Mouse (Mus musculus): ENCODE data around the gene Dhx30. TPM values are rescaled to one million over a fixed set of nuclear protein-coding genes. Genes with fewer than 3 reads are reported as not detected.
"Not testable (repeated sequence)": the region's sequence is repeated elsewhere in the genome, so short reads cannot be mapped to it uniquely, and the experiment has no call there.

Dhx30 gene
- polyA plus RNA-seq (2016; fragmentation: Nextera tagmentation; extraction: Ambion mirVana), result 224 and 228 TPM in 2 replicates

DNA sequence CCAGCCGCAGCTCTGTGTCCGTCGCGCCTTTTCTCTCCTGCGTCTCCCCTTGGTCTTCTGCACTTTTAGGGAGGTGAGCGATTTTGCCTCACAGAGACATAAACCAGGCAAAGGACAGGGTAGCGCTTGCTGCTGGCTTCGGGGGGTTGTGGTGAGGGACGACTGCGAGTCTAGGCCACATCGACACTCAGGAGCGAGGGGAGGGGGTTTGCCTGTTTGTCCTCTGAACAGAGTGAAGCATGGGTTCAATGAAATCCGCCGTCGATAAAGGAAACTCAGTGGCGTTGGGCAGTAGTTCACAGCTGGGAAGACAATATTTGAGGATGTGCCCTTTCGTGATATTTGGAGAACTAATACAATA, at the start of gene Dhx30:
Gene Dhx30, minus strand, starts transcription at position 52 of the 361 bp plus-strand sequence.
- no peaks in the 10 kb centered on the region for H3K27me3 ChIP-seq
- peaks cover 15% of the 10 kb centered on the region for H3K36me3 ChIP-seq
- peak within 1 kb of the TSS; percentile 85 for H3K4me3 ChIP-seq
- no peaks in the 10 kb centered on the region for H3K9me3 ChIP-seq
- peaks cover 19% of the 10 kb centered on the region for H3K4me1 ChIP-seq
- peak within 1 kb of the TSS; percentile 93 for H3K9ac ChIP-seq (replicated peaks)
- ATAC-seq (ENCODE audit: low FRiP score, low read depth), result peak; percentile 11; the same call in 1 of the 2 replicates
- peak within 1 kb of the TSS; percentile 77 for H3K4me2 ChIP-seq (replicated peaks)
- WGBS, result under 1% methylated on average over 17 of the region's 17 CpGs
- H3K27ac ChIP-seq (replicated peaks), result peak within 1 kb of the TSS; percentile 97

DNA sequence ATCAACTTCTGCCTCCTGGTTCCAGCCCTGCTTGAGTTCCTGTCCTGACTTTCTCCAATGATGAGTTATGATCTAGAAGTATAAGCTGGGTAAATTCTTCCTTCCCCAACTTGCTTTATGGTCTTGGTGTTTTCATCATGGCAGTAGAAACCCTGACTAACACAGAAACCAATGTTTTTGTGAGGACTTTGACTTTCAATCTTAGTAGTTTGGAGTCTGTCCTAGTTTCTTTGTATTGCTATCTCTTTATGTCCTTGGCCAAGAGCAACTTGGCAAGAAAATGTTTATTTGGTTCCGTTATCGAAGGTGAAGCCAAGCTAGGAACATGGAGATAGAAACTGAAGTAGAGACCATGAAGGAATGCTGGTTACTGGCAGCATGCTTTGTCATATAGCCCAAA, 45.4 kb upstream of the Dhx30 start:
- Histone ChIP-seq H3K4me1 (no peaks in the 10 kb centered on the region), H3K9ac (replicated peaks) (no peak overlapping the region), H3K4me3 (no peak overlapping the region), H3K27me3 (no peaks in the 10 kb centered on the region), H3K9me3 (no peaks in the 10 kb centered on the region), H3K27ac (replicated peaks) (no peak overlapping the region), H3K4me2 (replicated peaks) (no peak overlapping the region), H3K36me3 (peaks cover 74% of the 10 kb centered on the region)
- 96% methylated on average over 2 of the region's 2 CpGs for WGBS
- no peak for ATAC-seq (ENCODE audit: low FRiP score, low read depth)

- no peak overlapping the region for H3K4me3 ChIP-seq
- H3K9me3 ChIP-seq, result no peaks in the 10 kb centered on the region
- H3K27ac ChIP-seq (replicated peaks), result no peak overlapping the region
- H3K9ac ChIP-seq (replicated peaks), result no peak overlapping the region
- no peaks in the 10 kb centered on the region for H3K4me1 ChIP-seq
- H3K27me3 ChIP-seq, result no peaks in the 10 kb centered on the region
- ATAC-seq (ENCODE audit: low FRiP score, low read depth), result no peak
- no peak overlapping the region for H3K4me2 ChIP-seq (replicated peaks)
- H3K36me3 ChIP-seq, result peaks cover 74% of the 10 kb centered on the region
- 88% methylated on average over 5 of the region's 5 CpGs for WGBS
Measured at GRCm38 (mm10) chr9:110162441-110162840, 44.8 kb upstream of the Dhx30 start.

GRCm38 (mm10) chr9:110160486-110160885, 42.9 kb upstream of the Dhx30 start:
- not testable (repeated sequence) for H3K9me3 ChIP-seq; H3K4me3 ChIP-seq; H3K27me3 ChIP-seq; H3K4me1 ChIP-seq; ATAC-seq (ENCODE audit: low FRiP score, low read depth); H3K4me2 ChIP-seq (replicated peaks); H3K27ac ChIP-seq (replicated peaks); H3K9ac ChIP-seq (replicated peaks)
- peaks cover 73% of the 10 kb centered on the region for H3K36me3 ChIP-seq
- 93% methylated on average over 2 of the region's 2 CpGs for WGBS

- H3K4me3 ChIP-seq, result no peak overlapping the region
- no peak overlapping the region for H3K4me2 ChIP-seq (replicated peaks)
- no peaks in the 10 kb centered on the region for H3K4me1 ChIP-seq
- WGBS, result 100% methylated on average over 1 of the region's 1 CpGs
- H3K27ac ChIP-seq (replicated peaks), result no peak overlapping the region
- H3K36me3 ChIP-seq, result peaks cover 72% of the 10 kb centered on the region
- H3K9me3 ChIP-seq, result no peaks in the 10 kb centered on the region
- no peak for ATAC-seq (ENCODE audit: low FRiP score, low read depth)
- H3K9ac ChIP-seq (replicated peaks), result no peak overlapping the region
- H3K27me3 ChIP-seq, result no peaks in the 10 kb centered on the region
Measured at GRCm38 (mm10) chr9:110159036-110159435, 41.4 kb upstream of the Dhx30 start.

DNA sequence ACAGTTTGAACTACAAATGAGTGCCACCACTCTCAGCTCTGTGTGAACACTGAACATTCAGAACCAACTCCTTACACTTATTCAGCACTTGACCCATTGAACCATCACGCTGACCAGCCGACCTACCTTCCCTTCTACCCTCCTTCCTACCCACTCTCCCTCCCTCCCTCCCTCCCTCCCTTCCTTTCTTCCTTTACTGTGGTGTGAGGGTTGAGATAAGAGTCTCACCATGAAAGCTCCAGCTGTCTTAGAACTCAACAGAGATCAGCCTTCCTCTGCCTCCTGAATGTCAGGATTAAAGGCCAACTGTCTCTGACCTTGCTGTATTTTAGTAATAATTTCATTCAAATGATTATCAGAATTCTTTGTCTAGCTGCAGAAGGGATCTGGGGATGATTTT, 31.0 kb upstream of the Dhx30 start:
- H3K27me3 ChIP-seq, result no peaks in the 10 kb centered on the region
- H3K4me3 ChIP-seq, result no peak overlapping the region
- no peaks in the 10 kb centered on the region for H3K4me1 ChIP-seq
- H3K9me3 ChIP-seq, result no peaks in the 10 kb centered on the region
- no peak overlapping the region for H3K4me2 ChIP-seq (replicated peaks)
- H3K36me3 ChIP-seq, result peaks cover 85% of the 10 kb centered on the region
- H3K9ac ChIP-seq (replicated peaks), result no peak overlapping the region
- H3K27ac ChIP-seq (replicated peaks), result no peak overlapping the region
- no peak for ATAC-seq (ENCODE audit: low FRiP score, low read depth)
- WGBS, result 90% methylated on average over 2 of the region's 2 CpGs

DNA sequence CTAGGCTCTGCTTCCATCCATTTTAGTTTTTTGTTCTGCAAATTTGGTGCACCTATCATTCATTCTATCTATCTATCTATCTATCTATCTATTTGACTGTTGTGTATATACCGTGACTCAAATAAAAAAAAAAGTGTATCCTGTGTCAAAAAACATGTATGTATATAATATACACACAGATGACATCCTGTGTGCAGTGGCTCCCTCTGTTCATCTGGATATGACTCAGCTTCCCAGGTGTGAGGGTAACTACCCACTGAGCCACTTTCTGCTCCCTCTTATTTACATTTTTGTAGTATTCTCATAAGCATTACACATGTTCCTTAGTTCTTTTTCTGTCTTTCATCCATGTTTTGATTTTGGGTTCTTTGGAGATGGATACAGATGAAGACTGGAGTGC, 24.5 kb upstream of the Dhx30 start:
- Histone ChIP-seq H3K27ac (replicated peaks) (no peak overlapping the region), H3K4me2 (replicated peaks) (no peak overlapping the region), H3K4me1 (no peaks in the 10 kb centered on the region), H3K9ac (replicated peaks) (no peak overlapping the region), H3K36me3 (peaks cover 72% of the 10 kb centered on the region), H3K27me3 (no peaks in the 10 kb centered on the region), H3K4me3 (no peak overlapping the region), H3K9me3 (no peaks in the 10 kb centered on the region)
- 95% methylated on average over 1 of the region's 1 CpGs for WGBS
- no peak for ATAC-seq (ENCODE audit: low FRiP score, low read depth)

- Histone ChIP-seq H3K9me3 (no peaks in the 10 kb centered on the region), H3K27me3 (no peaks in the 10 kb centered on the region), H3K4me1 (peaks cover 6% of the 10 kb centered on the region), H3K4me3 (no peak overlapping the region), H3K4me2 (replicated peaks) (no peak overlapping the region), H3K27ac (replicated peaks) (no peak overlapping the region), H3K36me3 (peaks cover 73% of the 10 kb centered on the region), H3K9ac (replicated peaks) (no peak overlapping the region)
- no peak for ATAC-seq (ENCODE audit: low FRiP score, low read depth)
- WGBS, result 88% methylated on average over 4 of the region's 4 CpGs
Measured at GRCm38 (mm10) chr9:110139119-110139518, 21.5 kb upstream of the Dhx30 start.

GRCm38 (mm10) chr9:110134176-110134575, 16.5 kb upstream of the Dhx30 start:
- Histone ChIP-seq H3K9ac (replicated peaks) (no peak overlapping the region), H3K9me3 (no peaks in the 10 kb centered on the region), H3K27me3 (no peaks in the 10 kb centered on the region), H3K4me1 (peaks cover 23% of the 10 kb centered on the region), H3K4me2 (replicated peaks) (peak overlapping the region; percentile 64), H3K27ac (replicated peaks) (no peak overlapping the region), H3K4me3 (peak overlapping the region; percentile 87; the same call in 1 of the 2 replicates), H3K36me3 (peaks cover 34% of the 10 kb centered on the region)
- WGBS, result 83% methylated on average over 5 of the region's 5 CpGs
- ATAC-seq (ENCODE audit: low FRiP score, low read depth), result no peak

- Histone ChIP-seq H3K27ac (replicated peaks) (no peak overlapping the region), H3K9me3 (no peaks in the 10 kb centered on the region), H3K4me2 (replicated peaks) (peak overlapping the region; percentile 64), H3K4me1 (peaks cover 23% of the 10 kb centered on the region), H3K4me3 (peak overlapping the region; percentile 87), H3K36me3 (peaks cover 30% of the 10 kb centered on the region), H3K9ac (replicated peaks) (peak overlapping the region; percentile 94; the same call in 1 of the 2 replicates), H3K27me3 (no peaks in the 10 kb centered on the region)
- ATAC-seq (ENCODE audit: low FRiP score, low read depth), result no peak
- 62% methylated on average over 6 of the region's 6 CpGs for WGBS
Measured at GRCm38 (mm10) chr9:110132921-110133320, 15.3 kb upstream of the Dhx30 start.

DNA sequence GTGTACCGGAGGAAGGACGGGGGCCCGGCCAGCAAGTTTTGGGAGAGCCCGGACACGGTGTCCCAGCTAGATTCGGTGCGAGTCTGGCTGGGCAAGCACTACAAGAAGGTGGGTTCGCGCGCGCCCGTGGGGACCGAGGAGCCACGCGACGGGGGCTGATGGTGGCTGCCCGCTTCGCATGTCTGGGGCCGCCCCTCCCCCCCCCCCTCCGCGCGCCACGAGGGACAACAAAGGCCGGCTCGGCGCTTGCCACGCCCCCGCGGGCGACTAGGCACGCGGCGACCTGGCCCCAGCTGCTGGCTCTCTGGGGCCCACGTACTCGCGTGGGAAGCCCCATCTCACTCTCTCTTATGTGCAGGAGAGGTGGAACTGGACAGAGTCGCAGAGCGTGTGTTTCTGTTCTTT, 14.6 kb upstream of the Dhx30 start:
- H3K27ac ChIP-seq (replicated peaks), result peak overlapping the region; percentile 96
- peaks cover 23% of the 10 kb centered on the region for H3K4me1 ChIP-seq
- no peaks in the 10 kb centered on the region for H3K27me3 ChIP-seq
- H3K9me3 ChIP-seq, result no peaks in the 10 kb centered on the region
- peak overlapping the region; percentile 87 for H3K4me3 ChIP-seq
- ATAC-seq (ENCODE audit: low FRiP score, low read depth), result peak; percentile 53; the same call in 1 of the 2 replicates
- H3K36me3 ChIP-seq, result peaks cover 29% of the 10 kb centered on the region
- WGBS, result under 1% methylated on average over 31 of the region's 38 CpGs
- H3K9ac ChIP-seq (replicated peaks), result peak overlapping the region; percentile 94
- H3K4me2 ChIP-seq (replicated peaks), result peak overlapping the region; percentile 64

DNA sequence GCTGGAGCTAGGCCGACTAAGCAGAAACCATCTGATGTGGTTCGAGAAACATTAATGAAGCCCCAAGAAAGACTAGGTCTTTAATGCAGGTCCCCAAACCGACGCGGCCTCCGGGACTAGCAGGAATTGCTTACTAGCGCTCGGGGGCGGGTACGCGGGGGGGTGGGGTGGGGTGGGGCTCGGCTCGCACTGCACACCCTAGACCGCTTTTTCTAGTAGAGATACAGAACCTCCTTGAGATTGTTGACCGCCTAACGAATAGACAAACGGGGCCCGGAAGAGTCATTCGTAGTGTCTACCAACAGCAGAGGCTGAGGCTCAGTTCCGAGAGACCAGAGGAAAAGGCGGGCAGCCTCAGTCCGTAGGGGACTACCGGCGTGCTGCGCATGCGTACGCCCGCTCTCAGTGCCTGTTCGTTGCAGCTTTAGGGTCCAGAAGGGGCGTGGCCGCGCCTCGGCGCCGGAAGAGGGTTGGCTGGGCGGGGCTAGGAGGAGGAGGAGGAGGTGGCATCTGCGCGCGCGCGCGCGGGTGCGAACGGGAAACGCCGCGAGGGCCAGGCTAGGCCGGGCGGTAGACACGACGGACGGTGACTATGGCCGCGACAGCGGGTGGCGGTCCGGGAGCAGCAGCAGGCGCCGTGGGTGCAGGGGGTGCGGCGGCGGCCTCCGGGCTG, 14.0 kb upstream of the Dhx30 start:
- Histone ChIP-seq H3K4me1 (peaks cover 23% of the 10 kb centered on the region), H3K9ac (replicated peaks) (peak overlapping the region; percentile 94), H3K27ac (replicated peaks) (peak overlapping the region; percentile 96), H3K4me3 (peak overlapping the region; percentile 87), H3K4me2 (replicated peaks) (peak overlapping the region; percentile 64), H3K27me3 (no peaks in the 10 kb centered on the region), H3K36me3 (peaks cover 23% of the 10 kb centered on the region), H3K9me3 (no peaks in the 10 kb centered on the region)
- ATAC-seq (ENCODE audit: low FRiP score, low read depth), result peak; percentile 96
- under 1% methylated on average over 61 of the region's 64 CpGs for WGBS

Data from midbrain, embryonic 12.5 days (tissue).